5 mouse cellular contexts compared by ENCODE assay signal in genomic region chr2:132650546-132650945, GRCm38 (mm10).
"Had no signal": no experiment of that assay in that cellular context is flagged by ENCODE, and none has a peak within 500 bp of the region (broad histone marks: within the 10 kb centered on the region; RNA-seq: fewer than 3 reads in every experiment).

No protein-coding gene starts in this region.

- DNase-seq: liver; lung, postnatal 14 days; spleen, adult 18-20 months; thymus, adult 2 months; thymus, postnatal 36 days had no signal
